ENCODE assay signal across 9 mouse cellular contexts in the genomic region with DNA sequence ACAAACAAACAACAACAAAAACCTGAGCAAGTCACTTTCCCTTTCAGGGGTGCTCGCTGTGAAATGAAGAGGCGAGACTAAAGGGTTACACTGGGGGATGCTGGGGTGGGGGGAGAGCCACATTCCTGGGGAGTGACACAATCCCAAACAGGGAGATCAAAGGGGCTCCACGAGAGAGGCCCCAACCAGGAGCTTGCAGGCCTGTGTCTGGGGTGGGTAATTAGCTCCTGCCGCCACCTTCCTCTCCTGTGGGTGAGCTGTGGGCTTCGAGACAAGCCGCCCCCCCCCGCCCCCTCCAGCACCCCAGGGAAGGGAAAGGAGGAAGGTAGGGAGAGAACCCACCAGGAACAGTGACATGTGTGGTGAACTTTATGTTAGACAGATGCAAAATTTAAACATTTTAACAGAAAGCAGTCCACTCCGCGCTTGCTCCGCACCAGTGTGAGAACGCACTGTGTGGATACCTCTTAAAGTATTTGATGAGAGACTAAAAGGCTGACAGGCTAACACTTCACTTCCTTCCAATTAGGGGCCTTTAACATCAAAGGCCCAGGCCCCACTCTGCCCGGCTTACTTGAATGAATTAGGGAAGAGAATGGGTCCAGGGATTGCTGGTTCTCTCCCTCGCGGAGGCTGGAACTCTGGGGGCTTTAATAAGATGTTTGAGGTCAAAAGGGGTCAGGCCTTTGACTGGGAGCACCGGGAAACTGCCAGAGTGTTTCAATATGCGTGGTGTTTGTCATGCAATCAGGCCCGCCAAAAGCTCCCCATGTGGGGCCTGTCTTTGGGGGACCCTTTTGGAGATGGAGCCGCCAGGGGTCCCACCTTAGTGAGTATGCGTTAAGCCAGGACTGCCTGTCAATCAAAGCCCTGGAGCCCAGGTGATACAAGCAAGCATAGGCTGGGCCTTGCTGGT.
A peak's percentile ranks its signal among the peaks of the same experiment; 100 is the strongest.
DNase-seq lines count a peak whose midpoint lies in the region; ATAC-seq lines count a peak whose summit lies in the region.
"Had no signal": no experiment of that assay in that cellular context is flagged by ENCODE, and none has a peak within 500 bp of the region (broad histone marks: within the 10 kb centered on the region; RNA-seq: fewer than 3 reads in every experiment).

No protein-coding gene starts in this region.

- no peak overlapping the region for H3K4me3 ChIP-seq in kidney, embryonic 16.5 days (ENCODE audit: low read length)
- H3K4me3 ChIP-seq in forebrain, embryonic 13.5 days: no peak overlapping the region

- no peaks in the 10 kb centered on the region for H3K9me3 ChIP-seq in kidney, embryonic 16.5 days (ENCODE audit: low read length)
- no peaks in the 10 kb centered on the region for H3K9me3 ChIP-seq in forebrain, embryonic 13.5 days (replicated peaks)

- H3K27ac ChIP-seq in kidney, embryonic 16.5 days (ENCODE audit: low read length): no peak overlapping the region
- peak overlapping the region; percentile 77 for H3K27ac ChIP-seq in forebrain, embryonic 13.5 days

- no peaks in the 10 kb centered on the region for H3K36me3 ChIP-seq in kidney, embryonic 16.5 days (ENCODE audit: insufficient read depth, low read length)
- H3K36me3 ChIP-seq in forebrain, embryonic 13.5 days (ENCODE audit: poor library complexity, severe bottlenecking): no peaks in the 10 kb centered on the region
- H3K36me3 ChIP-seq: G1E had no signal

- H3K4me2 ChIP-seq in kidney, embryonic 16.5 days (replicated peaks; ENCODE audit: low read depth, low read length): no peak overlapping the region
- H3K4me2 ChIP-seq in forebrain, embryonic 13.5 days: peak overlapping the region; percentile 40

- no peak for DNase-seq in kidney, adult 11 months
- peak; percentile 44 for DNase-seq in ZHBTc4 (ENCODE audit: low read depth, low spot score)
- DNase-seq in mesoderm, embryonic 11.5 days (ENCODE audit: low read depth, low spot score): peak; percentile 65
- DNase-seq in frontal cortex, postnatal 36 days (ENCODE audit: low spot score in 2 of 2): no peak
- no peak for DNase-seq in thymus, postnatal 36 days

- H3K9ac ChIP-seq in kidney, embryonic 16.5 days (replicated peaks; ENCODE audit: low read length): no peak overlapping the region
- 0 out of 2 replicates have a peak overlapping the region, but pooled peaks have one; percentile 17 for H3K9ac ChIP-seq in forebrain, embryonic 13.5 days

- ATAC-seq in kidney, embryonic 16.5 days (ENCODE audit: low FRiP score, low TSS enrichment): peak; percentile 87
- peak; percentile 88 for ATAC-seq in forebrain, embryonic 13.5 days
- ATAC-seq in megakaryocyte, adult 5-6 weeks (ENCODE audit: poor library complexity, severe bottlenecking): no peak

- peaks cover 16% of the 10 kb centered on the region for H3K4me1 ChIP-seq in kidney, embryonic 16.5 days (ENCODE audit: insufficient read depth, low read length)
- H3K4me1 ChIP-seq in forebrain, embryonic 13.5 days: peaks cover 58% of the 10 kb centered on the region

- 20% methylated on average over 19 of the region's 19 CpGs for WGBS in kidney, embryonic 16.5 days
- WGBS in forebrain, embryonic 13.5 days: 2% methylated on average over 19 of the region's 19 CpGs

- H3K27me3 ChIP-seq in kidney, embryonic 16.5 days (ENCODE audit: insufficient read depth, low read length): no peaks in the 10 kb centered on the region
- H3K27me3 ChIP-seq in forebrain, embryonic 13.5 days: no peaks in the 10 kb centered on the region

Comparison
In these comparisons a context has a peak if more than half of its experiments do, and no peak if none do; other contexts are left out.
1. DNase-seq: peak in ZHBTc4 (single experiment) and mesoderm, embryonic 11.5 days (single experiment); none in kidney, adult 11 months (single experiment), frontal cortex, postnatal 36 days (0 of 2) and thymus, postnatal 36 days (0 of 2).